Mouse (Mus musculus): Measurements from ENCODE around the gene Rtp3. TPM values are rescaled to one million over a fixed set of nuclear protein-coding genes. Genes with fewer than 3 reads are reported as not detected.
A peak's percentile ranks its signal among the peaks of the same experiment; 100 is the strongest.

Gene Rtp3
- polyA plus RNA-seq, 1 experiment from 2014 or later = not detected

DNA sequence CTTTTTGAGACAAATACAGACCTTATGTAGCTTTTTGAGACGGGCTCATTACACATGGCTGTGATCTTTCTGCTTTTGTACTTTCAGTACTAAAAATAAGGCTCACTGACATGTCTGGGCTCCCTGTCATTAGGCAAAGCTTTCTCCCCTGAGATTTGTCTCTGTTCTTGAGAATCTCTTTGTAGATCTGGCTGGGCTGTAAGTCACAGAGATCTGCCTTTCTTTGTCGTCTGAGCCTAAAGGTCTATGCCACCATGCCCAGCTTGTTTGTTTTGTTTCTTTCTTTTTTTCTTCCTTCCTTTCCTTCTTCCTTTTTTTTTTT lies 24.5 kb downstream of the Rtp3 start:
- no peaks in the 10 kb centered on the region for H3K27me3 ChIP-seq
- no peaks in the 10 kb centered on the region for H3K36me3 ChIP-seq (ENCODE audit: poor library complexity, severe bottlenecking)
- no peak overlapping the region for H3K9ac ChIP-seq
- H3K4me2 ChIP-seq = no peak overlapping the region
- H3K9me3 ChIP-seq (replicated peaks) = no peaks in the 10 kb centered on the region
- 87% methylated on average over 2 of the region's 2 CpGs for WGBS
- ATAC-seq = no peak
- no peaks in the 10 kb centered on the region for H3K4me1 ChIP-seq
- no peak overlapping the region for H3K4me3 ChIP-seq
- H3K27ac ChIP-seq = no peak overlapping the region

GRCm38 (mm10) chr9:110965062-110965909 lies 25.1 kb downstream of the Rtp3 start:
- Histone ChIP-seq H3K9ac (no peak overlapping the region), H3K4me3 (no peak overlapping the region), H3K36me3 (ENCODE audit: poor library complexity, severe bottlenecking) (no peaks in the 10 kb centered on the region), H3K27ac (no peak overlapping the region), H3K27me3 (no peaks in the 10 kb centered on the region), H3K4me1 (no peaks in the 10 kb centered on the region), H3K9me3 (replicated peaks) (no peaks in the 10 kb centered on the region), H3K4me2 (no peak overlapping the region)
- 90% methylated on average over 22 of the region's 22 CpGs for WGBS
- no peak for ATAC-seq

GRCm38 (mm10) chr9:110963566-110964115 lies 26.7 kb downstream of the Rtp3 start:
- H3K9ac ChIP-seq = no peak overlapping the region
- ATAC-seq = no peak
- H3K9me3 ChIP-seq (replicated peaks) = no peaks in the 10 kb centered on the region
- WGBS = 93% methylated on average over 8 of the region's 8 CpGs
- H3K36me3 ChIP-seq (ENCODE audit: poor library complexity, severe bottlenecking) = no peaks in the 10 kb centered on the region
- H3K27me3 ChIP-seq = no peaks in the 10 kb centered on the region
- no peak overlapping the region for H3K4me3 ChIP-seq
- no peak overlapping the region for H3K27ac ChIP-seq
- no peaks in the 10 kb centered on the region for H3K4me1 ChIP-seq
- no peak overlapping the region for H3K4me2 ChIP-seq

GRCm38 (mm10) chr9:110961386-110961785 lies 29.0 kb downstream of the Rtp3 start:
- H3K4me1 ChIP-seq = no peaks in the 10 kb centered on the region
- H3K4me3 ChIP-seq = no peak overlapping the region
- H3K27me3 ChIP-seq = no peaks in the 10 kb centered on the region
- no peak for ATAC-seq
- no peak overlapping the region for H3K4me2 ChIP-seq
- H3K27ac ChIP-seq = no peak overlapping the region
- WGBS = 98% methylated on average over 8 of the region's 8 CpGs
- no peak overlapping the region for H3K9ac ChIP-seq
- no peaks in the 10 kb centered on the region for H3K36me3 ChIP-seq (ENCODE audit: poor library complexity, severe bottlenecking)
- no peaks in the 10 kb centered on the region for H3K9me3 ChIP-seq (replicated peaks)

DNA sequence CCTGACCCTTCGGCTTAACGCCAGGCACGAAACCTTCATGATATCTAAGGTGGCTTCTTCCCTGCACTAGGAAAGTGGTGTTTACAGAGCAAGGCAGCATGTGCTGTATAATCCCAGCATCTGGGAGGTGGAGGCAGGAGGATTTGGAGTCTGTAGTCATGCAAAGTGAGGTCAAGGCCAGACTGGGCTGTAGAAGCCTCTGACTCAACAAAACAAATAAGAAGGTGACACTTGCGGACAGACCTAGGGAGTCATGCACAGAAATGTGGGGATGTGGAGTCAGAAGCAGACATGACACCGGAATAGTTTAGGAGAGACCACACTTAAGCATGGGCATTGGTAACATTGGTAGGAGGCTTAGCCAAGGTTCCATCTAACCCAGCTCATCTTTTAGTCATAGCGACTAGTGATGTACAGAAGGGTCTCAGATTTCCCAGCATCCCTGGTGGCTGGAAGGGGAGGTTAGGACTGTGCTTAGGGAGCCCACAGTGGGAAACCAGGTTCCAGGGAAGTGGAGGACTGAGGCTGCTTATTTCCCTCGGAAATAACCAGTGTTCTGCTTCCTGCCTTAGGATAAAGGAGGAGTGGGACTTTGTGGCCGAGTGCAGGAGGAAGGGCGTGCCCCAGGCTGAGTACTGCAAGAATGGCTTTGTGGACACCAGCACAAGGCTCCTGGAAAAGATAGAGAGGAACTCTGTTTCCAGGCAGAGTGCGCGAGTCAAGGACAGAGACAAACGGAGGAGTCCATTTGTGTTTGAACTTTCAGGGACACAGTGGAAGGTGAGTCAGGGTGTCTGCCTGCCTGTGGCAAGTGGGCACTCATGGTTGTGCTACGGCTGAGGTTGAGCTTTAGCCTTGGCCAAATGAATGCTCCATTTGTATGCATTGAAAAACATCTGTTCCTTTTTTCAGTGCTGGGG lies 29.9 kb downstream of the Rtp3 start:
- Histone ChIP-seq H3K4me2 (no peak overlapping the region), H3K27me3 (peaks cover 4% of the 10 kb centered on the region), H3K27ac (no peak overlapping the region), H3K4me3 (no peak overlapping the region), H3K9ac (no peak overlapping the region), H3K36me3 (ENCODE audit: poor library complexity, severe bottlenecking) (no peaks in the 10 kb centered on the region), H3K9me3 (replicated peaks) (no peaks in the 10 kb centered on the region), H3K4me1 (no peaks in the 10 kb centered on the region)
- no peak for ATAC-seq
- 87% methylated on average over 13 of the region's 13 CpGs for WGBS

- no peak for ATAC-seq
- Histone ChIP-seq H3K36me3 (ENCODE audit: poor library complexity, severe bottlenecking) (no peaks in the 10 kb centered on the region), H3K4me1 (0 out of 2 replicates have a peak, but pooled peaks cover under 1% of the 10 kb centered on the region), H3K9ac (no peak overlapping the region), H3K27me3 (peaks cover 12% of the 10 kb centered on the region), H3K9me3 (replicated peaks) (no peaks in the 10 kb centered on the region), H3K27ac (no peak overlapping the region), H3K4me2 (no peak overlapping the region), H3K4me3 (no peak overlapping the region)
- 88% methylated on average over 5 of the region's 5 CpGs for WGBS
Measured at GRCm38 (mm10) chr9:110959669-110960068, 30.7 kb downstream of the Rtp3 start.

DNA sequence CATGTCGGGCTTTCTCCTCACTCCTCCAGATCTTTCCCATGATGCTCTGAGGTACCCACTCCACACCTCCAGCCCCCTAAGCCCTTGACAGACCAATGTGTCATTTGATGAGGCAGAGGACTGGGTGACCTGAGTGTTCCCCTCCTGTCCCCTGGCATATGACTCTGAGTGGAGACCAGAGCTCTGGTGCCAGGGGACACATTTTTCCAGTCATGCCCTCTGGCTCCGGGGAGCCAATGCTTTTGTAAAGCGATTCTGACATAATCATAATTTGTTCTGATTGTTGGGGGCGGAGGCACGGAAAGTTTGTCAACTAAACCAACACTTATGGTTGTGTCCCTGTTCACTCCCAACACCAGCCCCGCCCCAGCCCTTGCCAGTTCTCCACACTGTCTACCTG lies 34.4 kb downstream of the Rtp3 start:
- 0 out of 2 replicates have a peak, but pooled peaks cover 6% of the 10 kb centered on the region for H3K4me1 ChIP-seq
- 90% methylated on average over 6 of the region's 6 CpGs for WGBS
- no peak overlapping the region for H3K4me3 ChIP-seq
- no peaks in the 10 kb centered on the region for H3K36me3 ChIP-seq (ENCODE audit: poor library complexity, severe bottlenecking)
- no peak overlapping the region for H3K27ac ChIP-seq
- H3K9ac ChIP-seq = no peak overlapping the region
- no peaks in the 10 kb centered on the region for H3K9me3 ChIP-seq (replicated peaks)
- H3K27me3 ChIP-seq = peaks cover 21% of the 10 kb centered on the region
- no peak for ATAC-seq
- no peak overlapping the region for H3K4me2 ChIP-seq

GRCm38 (mm10) chr9:110954681-110955445 lies 35.5 kb downstream of the Rtp3 start:
- Histone ChIP-seq H3K4me1 (0 out of 2 replicates have a peak, but pooled peaks cover 6% of the 10 kb centered on the region), H3K9me3 (replicated peaks) (no peaks in the 10 kb centered on the region), H3K4me3 (no peak overlapping the region), H3K9ac (no peak overlapping the region), H3K27ac (no peak overlapping the region), H3K4me2 (peak overlapping the region; percentile 80; the same call in 1 of the 2 replicates), H3K36me3 (ENCODE audit: poor library complexity, severe bottlenecking) (no peaks in the 10 kb centered on the region), H3K27me3 (peaks cover 21% of the 10 kb centered on the region)
- no peak for ATAC-seq
- 51% methylated on average over 2 of the region's 2 CpGs for WGBS

GRCm38 (mm10) chr9:110953550-110954461 lies 36.6 kb downstream of the Rtp3 start:
- Histone ChIP-seq H3K9ac (peak overlapping the region; percentile 67), H3K27me3 (peaks cover 21% of the 10 kb centered on the region), H3K4me1 (0 out of 2 replicates have a peak, but pooled peaks cover 6% of the 10 kb centered on the region), H3K9me3 (replicated peaks) (no peaks in the 10 kb centered on the region), H3K27ac (peak overlapping the region; percentile 63), H3K4me3 (peak overlapping the region; percentile 57), H3K36me3 (ENCODE audit: poor library complexity, severe bottlenecking) (no peaks in the 10 kb centered on the region), H3K4me2 (peak overlapping the region; percentile 80)
- 1% methylated on average over 44 of the region's 44 CpGs for WGBS
- peak; percentile 87 for ATAC-seq

GRCm38 (mm10) chr9:110952931-110953549 lies 37.3 kb downstream of the Rtp3 start:
- Histone ChIP-seq H3K4me3 (peak overlapping the region; percentile 57), H3K9me3 (replicated peaks) (no peaks in the 10 kb centered on the region), H3K4me1 (0 out of 2 replicates have a peak, but pooled peaks cover 6% of the 10 kb centered on the region), H3K9ac (peak overlapping the region; percentile 67), H3K27me3 (peaks cover 26% of the 10 kb centered on the region), H3K36me3 (ENCODE audit: poor library complexity, severe bottlenecking) (no peaks in the 10 kb centered on the region), H3K27ac (peak overlapping the region; percentile 63; the same call in 1 of the 2 replicates), H3K4me2 (peak overlapping the region; percentile 80)
- no peak for ATAC-seq
- 41% methylated on average over 5 of the region's 5 CpGs for WGBS

Measured in forebrain, embryonic 13.5 days (tissue).